Mouse (Mus musculus): ENCODE measurements around the gene Ndrg3.

DNA sequence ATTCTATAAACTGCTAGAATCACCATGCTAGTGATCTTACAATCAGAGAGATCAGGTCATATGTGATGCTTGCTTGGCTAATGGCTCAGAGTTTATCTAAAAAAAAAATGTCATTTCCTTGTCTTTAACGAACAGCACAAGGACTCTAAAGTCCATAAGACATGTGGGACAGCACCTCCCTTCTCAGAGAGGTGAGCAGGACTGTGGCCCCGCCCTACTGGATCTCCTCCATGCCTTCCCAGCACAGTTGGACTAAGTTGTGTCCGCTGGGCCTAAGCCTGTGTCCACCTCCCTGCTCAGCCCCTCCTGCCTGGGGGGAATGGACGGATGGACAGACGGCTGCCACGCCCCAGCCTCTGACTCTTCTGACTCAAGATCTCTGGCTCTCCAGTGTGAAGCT, 56.9 kb downstream of the Ndrg3 start:
- TF ChIP-seq POLR2A (IDR thresholded peaks at IDR 0.05; ENCODE audit: low read depth, low read length) = no peak
- no peak for TF ChIP-seq MAZ (IDR thresholded peaks at IDR 0.05; ENCODE audit: low read depth, low read length)
- TF ChIP-seq ELF1 (IDR thresholded peaks at IDR 0.05; ENCODE audit: low read depth, low read length) = no peak
- TF ChIP-seq CTCF (conservative IDR thresholded peaks at IDR 0.05 in 1 of 2, IDR thresholded peaks at IDR 0.05 in 1 of 2; ENCODE audit: low read depth in 2 of 2, low read length in 2 of 2) = no peak
- TF ChIP-seq UBTF (IDR thresholded peaks at IDR 0.05; ENCODE audit: low read depth, low read length) = no peak
- TF ChIP-seq MEF2A (IDR thresholded peaks at IDR 0.05; ENCODE audit: borderline replicate concordance, low read depth, low read length) = no peak
- TF ChIP-seq MAX (IDR thresholded peaks at IDR 0.05; ENCODE audit: low read length) = no peak
- no peak for TF ChIP-seq RAD21 (IDR thresholded peaks at IDR 0.05; ENCODE audit: low read depth, low read length)
- no peak for TF ChIP-seq RCOR1 (conservative IDR thresholded peaks at IDR 0.05; ENCODE audit: low read depth, low read length)
- no peak for TF ChIP-seq EP300 (IDR thresholded peaks at IDR 0.05; ENCODE audit: low read length)
- no peak for TF ChIP-seq SMC3 (IDR thresholded peaks at IDR 0.05; ENCODE audit: low read depth, low read length)
- no peak for TF ChIP-seq TCF12 (IDR thresholded peaks at IDR 0.05; ENCODE audit: low read depth, low read length)
